Mouse (Mus musculus) midbrain, embryonic 14.5 days (tissue): Measurements from ENCODE around the gene H60c. TPM values are rescaled to one million over a fixed set of nuclear protein-coding genes. Genes with fewer than 3 reads are reported as not detected.

ENCODE experiments used
- ATAC-seq: fragments of 200-750 bp; cut with Nextera tagmentation; 2 replicates; pipeline ENCODE4 v1.8.0; 2017; ENCODE audit warnings: moderate number of reproducible peaks, moderate library complexity; ENCODE audit not compliant: low FRiP score, low TSS enrichment
- DNase-seq: peaks from one replicate; pipeline ENCODE4 v3.0.0-alpha.2; 2015
- H3K27ac ChIP-seq: fragments of 300-500 bp; sonication (generic); replicated peaks from 2 replicates; pipeline ENCODE4 v1.5.1; 2014; ENCODE audit warnings: mild to moderate bottlenecking, low read depth, low read length, moderate library complexity
- H3K27me3 ChIP-seq: fragments of 300-500 bp; sonication (generic); 2 replicates; pipeline ENCODE4 v1.6.1; 2014; ENCODE audit warnings: low read length, control low read depth, mixed read lengths; ENCODE audit not compliant: control insufficient read depth, insufficient read depth
- H3K36me3 ChIP-seq: fragments of 300-500 bp; sonication (generic); 2 replicates; pipeline ENCODE4 v1.6.1; 2014; ENCODE audit warnings: low read length, control low read depth; ENCODE audit not compliant: control insufficient read depth, insufficient read depth
- H3K4me1 ChIP-seq: fragments of 300-500 bp; sonication (generic); 2 replicates; pipeline ENCODE4 v1.6.1; 2014; ENCODE audit warnings: mild to moderate bottlenecking, antibody characterized with exemption, low read length, control low read depth; ENCODE audit not compliant: control insufficient read depth, insufficient read depth
- H3K4me2 ChIP-seq: fragments of 300-500 bp; sonication (generic); 2 replicates; pipeline ENCODE4 v1.6.1; 2014; ENCODE audit warnings: mild to moderate bottlenecking, low read length, moderate library complexity
- H3K4me3 ChIP-seq: fragments of 300-500 bp; sonication (generic); replicated peaks from 2 replicates; pipeline ENCODE4 v1.5.1; 2014; ENCODE audit warnings: low read depth, low read length
- H3K9ac ChIP-seq: fragments of 300-500 bp; sonication (generic); replicated peaks from 2 replicates; pipeline ENCODE4 v1.6.1; 2014; ENCODE audit warnings: mild to moderate bottlenecking, low read length, moderate library complexity
- H3K9me3 ChIP-seq: fragments of 300-500 bp; sonication (generic); 2 replicates; pipeline ENCODE4 v1.6.1; 2016; ENCODE audit warnings: low read length, control low read depth, mixed read lengths; ENCODE audit not compliant: control insufficient read depth
- WGBS: fragments of 180-500 bp; shearing (Covaris S2); extraction: QIAGEN DNeasy Blood & Tissue Kit; methylation state at CpG from one replicate; pipeline ENCODE4 v1.1.7; 2014; 5-methylcytosine and 5-hydroxymethylcytosine counted together
- polyA plus RNA-seq: library from polyadenylated mRNA; unstranded; fragments of >200 nt; fragmentation: Nextera tagmentation; extraction: Ambion mirVana; gene quantifications from 2 replicates; pipeline ENCODE4 v1.2.1, GENCODE M21; 2014

The H60c gene
- polyA plus RNA-seq = not detected in 2 replicates

GRCm38 (mm10) chr10:3267671-3268070, at the start of gene H60c:
Gene H60c (minus strand): TSS chr10:3267771.
- H3K27me3 ChIP-seq = no peaks in the 10 kb centered on the region
- H3K4me1 ChIP-seq = no peaks in the 10 kb centered on the region
- no peak for DNase-seq
- H3K9me3 ChIP-seq = no peaks in the 10 kb centered on the region
- no peak within 1 kb of the TSS for H3K4me3 ChIP-seq
- no peaks in the 10 kb centered on the region for H3K36me3 ChIP-seq
- WGBS = 81% methylated on average over 8 of the region's 8 CpGs
- no peak within 1 kb of the TSS for H3K4me2 ChIP-seq
- H3K27ac ChIP-seq = no peak within 1 kb of the TSS
- ATAC-seq = no peak
- no peak within 1 kb of the TSS for H3K9ac ChIP-seq

- no peak overlapping the region for H3K4me3 ChIP-seq
- no peak overlapping the region for H3K4me2 ChIP-seq
- DNase-seq (no peak), ATAC-seq (no peak)
- H3K4me1 ChIP-seq = no peaks in the 10 kb centered on the region
- H3K27ac ChIP-seq = no peak overlapping the region
- no peaks in the 10 kb centered on the region for H3K36me3 ChIP-seq
- no peaks in the 10 kb centered on the region for H3K9me3 ChIP-seq
- 71% methylated on average over 1 of the region's 1 CpGs for WGBS
- no peak overlapping the region for H3K9ac ChIP-seq
- H3K27me3 ChIP-seq = no peaks in the 10 kb centered on the region
Observed at GRCm38 (mm10) chr10:3308821-3309206, 41.2 kb upstream of the H60c start.

- H3K9me3 ChIP-seq = no peaks in the 10 kb centered on the region
- no peak overlapping the region for H3K27ac ChIP-seq
- H3K36me3 ChIP-seq = no peaks in the 10 kb centered on the region
- no peak overlapping the region for H3K4me3 ChIP-seq
- no peaks in the 10 kb centered on the region for H3K4me1 ChIP-seq
- no peaks in the 10 kb centered on the region for H3K27me3 ChIP-seq
- DNase-seq = no peak
- no peak overlapping the region for H3K4me2 ChIP-seq
- no peak for ATAC-seq
- WGBS = 83% methylated on average over 4 of the region's 4 CpGs
- no peak overlapping the region for H3K9ac ChIP-seq
Observed at GRCm38 (mm10) chr10:3308180-3308820, 40.7 kb upstream of the H60c start.

GRCm38 (mm10) chr10:3307752-3308151, 40.2 kb upstream of the H60c start:
- no peaks in the 10 kb centered on the region for H3K27me3 ChIP-seq
- H3K9me3 ChIP-seq = no peaks in the 10 kb centered on the region
- H3K4me2 ChIP-seq = no peak overlapping the region
- 76% methylated on average over 2 of the region's 2 CpGs for WGBS
- H3K27ac ChIP-seq = no peak overlapping the region
- DNase-seq (peak; percentile 35), ATAC-seq (no peak)
- no peak overlapping the region for H3K4me3 ChIP-seq
- no peaks in the 10 kb centered on the region for H3K36me3 ChIP-seq
- no peak overlapping the region for H3K9ac ChIP-seq
- H3K4me1 ChIP-seq = no peaks in the 10 kb centered on the region

GRCm38 (mm10) chr10:3293969-3294368, 26.4 kb upstream of the H60c start:
- no peak for DNase-seq
- H3K27ac ChIP-seq = no peak overlapping the region
- no peak overlapping the region for H3K4me3 ChIP-seq
- no peaks in the 10 kb centered on the region for H3K27me3 ChIP-seq
- no peaks in the 10 kb centered on the region for H3K4me1 ChIP-seq
- 54% methylated on average over 2 of the region's 2 CpGs for WGBS
- no peaks in the 10 kb centered on the region for H3K36me3 ChIP-seq
- H3K9me3 ChIP-seq = no peaks in the 10 kb centered on the region
- ATAC-seq = no peak
- no peak overlapping the region for H3K9ac ChIP-seq
- no peak overlapping the region for H3K4me2 ChIP-seq

GRCm38 (mm10) chr10:3281047-3281446, 13.5 kb upstream of the H60c start:
- no peak for DNase-seq
- Histone ChIP-seq H3K27ac (no peak overlapping the region), H3K9me3 (no peaks in the 10 kb centered on the region), H3K4me1 (no peaks in the 10 kb centered on the region), H3K36me3 (no peaks in the 10 kb centered on the region), H3K27me3 (no peaks in the 10 kb centered on the region), H3K4me3 (no peak overlapping the region), H3K9ac (no peak overlapping the region), H3K4me2 (no peak overlapping the region)
- ATAC-seq = no peak
- WGBS = 90% methylated on average over 2 of the region's 2 CpGs

GRCm38 (mm10) chr10:3274065-3274464, 6.5 kb upstream of the H60c start:
- Histone ChIP-seq H3K9ac (no peak overlapping the region), H3K4me2 (no peak overlapping the region), H3K9me3 (no peaks in the 10 kb centered on the region), H3K27ac (no peak overlapping the region), H3K4me1 (no peaks in the 10 kb centered on the region), H3K4me3 (no peak overlapping the region), H3K27me3 (no peaks in the 10 kb centered on the region), H3K36me3 (no peaks in the 10 kb centered on the region)
- DNase-seq = no peak
- ATAC-seq = no peak
- WGBS = 69% methylated on average over 3 of the region's 3 CpGs

GRCm38 (mm10) chr10:3271036-3271435, 3.5 kb upstream of the H60c start:
- WGBS = 83% methylated on average over 3 of the region's 4 CpGs
- DNase-seq = no peak
- Histone ChIP-seq H3K4me2 (no peak overlapping the region), H3K4me1 (no peaks in the 10 kb centered on the region), H3K27ac (no peak overlapping the region), H3K9me3 (no peaks in the 10 kb centered on the region), H3K27me3 (no peaks in the 10 kb centered on the region), H3K9ac (no peak overlapping the region), H3K4me3 (no peak overlapping the region), H3K36me3 (no peaks in the 10 kb centered on the region)
- ATAC-seq = no peak

GRCm38 (mm10) chr10:3266729-3267128, 842 bp downstream of the H60c start:
- H3K27ac ChIP-seq = no peak overlapping the region
- 75% methylated on average over 2 of the region's 2 CpGs for WGBS
- no peaks in the 10 kb centered on the region for H3K9me3 ChIP-seq
- no peak overlapping the region for H3K4me3 ChIP-seq
- no peak for DNase-seq
- H3K36me3 ChIP-seq = no peaks in the 10 kb centered on the region
- no peak overlapping the region for H3K9ac ChIP-seq
- H3K27me3 ChIP-seq = no peaks in the 10 kb centered on the region
- ATAC-seq = no peak
- H3K4me2 ChIP-seq = no peak overlapping the region
- H3K4me1 ChIP-seq = no peaks in the 10 kb centered on the region
